Mouse (Mus musculus): Measurements from ENCODE around the gene Gnaq.

- TF ChIP-seq CTCF (IDR thresholded peaks at IDR 0.05; ENCODE audit: low read depth), result no peak
- TF ChIP-seq EP300 (IDR thresholded peaks at IDR 0.05; ENCODE audit: low read depth), result no peak
These were observed 190.4 kb downstream of the Gnaq start for GRCm38 (mm10) chr19:16322986-16323385.
